ENCODE assay signal across 9 mouse cellular contexts in genomic region chr12:28816681-28817426, GRCm38 (mm10).
A peak's percentile ranks its signal among the peaks of the same experiment; 100 is the strongest.
DNase-seq lines count a peak whose midpoint lies in the region; ATAC-seq and TF ChIP-seq lines count a peak whose summit lies in the region.
"Had no signal": no experiment of that assay in that cellular context is flagged by ENCODE, and none has a peak within 500 bp of the region (broad histone marks: within the 10 kb centered on the region; RNA-seq: fewer than 3 reads in every experiment).

No protein-coding gene starts in this region.

- no peaks in the 10 kb centered on the region for H3K9me3 ChIP-seq in heart, embryonic 15.5 days (replicated peaks)
- no peaks in the 10 kb centered on the region for H3K9me3 ChIP-seq in embryonic facial prominence, embryonic 12.5 days
- no peaks in the 10 kb centered on the region for H3K9me3 ChIP-seq in hindbrain, embryonic 13.5 days
- H3K9me3 ChIP-seq in midbrain, embryonic 16.5 days (replicated peaks; ENCODE audit: control insufficient read depth, low read length, poor library complexity, severe bottlenecking): no peaks in the 10 kb centered on the region

- no peaks in the 10 kb centered on the region for H3K36me3 ChIP-seq in heart, embryonic 15.5 days
- no peaks in the 10 kb centered on the region for H3K36me3 ChIP-seq in heart, adult 2 months (ENCODE audit: control insufficient read depth, insufficient read depth, low read length)
- no peaks in the 10 kb centered on the region for H3K36me3 ChIP-seq in embryonic facial prominence, embryonic 12.5 days
- H3K36me3 ChIP-seq in hindbrain, embryonic 13.5 days: no peaks in the 10 kb centered on the region
- H3K36me3 ChIP-seq in midbrain, embryonic 16.5 days (ENCODE audit: control insufficient read depth, insufficient read depth, low read length): no peaks in the 10 kb centered on the region

- DNase-seq in heart, adult 2 months: no peak
- no peak for DNase-seq in layer of hippocampus, adult 9-11 months
- DNase-seq in cerebellum, postnatal 10 days: no peak
- DNase-seq in T-cell, adult 2 months (ENCODE audit: low spot score): no peak

- H3K4me3 ChIP-seq in heart, embryonic 15.5 days: no peak overlapping the region
- no peak overlapping the region for H3K4me3 ChIP-seq in heart, adult 2 months
- H3K4me3 ChIP-seq in embryonic facial prominence, embryonic 12.5 days: no peak overlapping the region
- no peak overlapping the region for H3K4me3 ChIP-seq in hindbrain, embryonic 13.5 days
- H3K4me3 ChIP-seq in midbrain, embryonic 16.5 days (ENCODE audit: low read depth, low read length): no peak overlapping the region
- H3K4me3 ChIP-seq: megakaryocyte, embryonic 14.5 days had no signal

- WGBS in heart, embryonic 15.5 days: 31% methylated on average over 9 of the region's 9 CpGs
- 48% methylated on average over 9 of the region's 9 CpGs for WGBS in heart, adult 2 months
- 25% methylated on average over 9 of the region's 9 CpGs for WGBS in embryonic facial prominence, embryonic 12.5 days
- 10% methylated on average over 9 of the region's 9 CpGs for WGBS in hindbrain, embryonic 13.5 days
- 11% methylated on average over 9 of the region's 9 CpGs for WGBS in midbrain, embryonic 16.5 days

- H3K79me2 ChIP-seq in heart, adult 2 months (replicated peaks; ENCODE audit: control insufficient read depth, insufficient read depth, low read length): no peaks in the 10 kb centered on the region

- intact Hi-C loops in heart, adult 2 months (cut with DNase I): no loop called here

- H3K27ac ChIP-seq in heart, embryonic 15.5 days: no peak overlapping the region
- H3K27ac ChIP-seq in heart, adult 2 months: no peak overlapping the region
- no peak overlapping the region for H3K27ac ChIP-seq in embryonic facial prominence, embryonic 12.5 days
- peak overlapping the region; percentile 92 for H3K27ac ChIP-seq in hindbrain, embryonic 13.5 days
- peak overlapping the region; percentile 90 for H3K27ac ChIP-seq in midbrain, embryonic 16.5 days (ENCODE audit: low read length)

- H3K27me3 ChIP-seq in heart, embryonic 15.5 days: no peaks in the 10 kb centered on the region; the same call in 1 of the 2 replicates
- H3K27me3 ChIP-seq in heart, adult 2 months (ENCODE audit: control insufficient read depth, insufficient read depth, low read length): no peaks in the 10 kb centered on the region
- H3K27me3 ChIP-seq in embryonic facial prominence, embryonic 12.5 days: no peaks in the 10 kb centered on the region
- H3K27me3 ChIP-seq in hindbrain, embryonic 13.5 days: no peaks in the 10 kb centered on the region
- H3K27me3 ChIP-seq in midbrain, embryonic 16.5 days (ENCODE audit: control insufficient read depth, insufficient read depth, low read depth, low read length): no peaks in the 10 kb centered on the region
- H3K27me3 ChIP-seq: megakaryocyte, embryonic 14.5 days had no signal

- no peak overlapping the region for H3K9ac ChIP-seq in heart, embryonic 15.5 days
- H3K9ac ChIP-seq in heart, adult 2 months (ENCODE audit: low read depth, low read length): no peak overlapping the region
- 0 out of 2 replicates have a peak overlapping the region, but pooled peaks have one; percentile 8 for H3K9ac ChIP-seq in embryonic facial prominence, embryonic 12.5 days
- H3K9ac ChIP-seq in hindbrain, embryonic 13.5 days: peak overlapping the region; percentile 40
- peak overlapping the region; percentile 47 for H3K9ac ChIP-seq in midbrain, embryonic 16.5 days (ENCODE audit: low read depth, low read length)

- 0 out of 2 replicates have a peak, but pooled peaks have one; percentile 20 for ATAC-seq in heart, embryonic 15.5 days (replicated peaks; ENCODE audit: insufficient number of reproducible peaks, insufficient read depth, low FRiP score, low read depth)
- ATAC-seq in embryonic facial prominence, embryonic 12.5 days (ENCODE audit: insufficient number of reproducible peaks, insufficient read depth, low FRiP score, low TSS enrichment): 0 out of 2 replicates have a peak, but pooled peaks have one; percentile 12
- peak; percentile 62 for ATAC-seq in hindbrain, embryonic 13.5 days (ENCODE audit: low FRiP score)
- ATAC-seq in midbrain, embryonic 16.5 days: peak; percentile 49

- H3K4me1 ChIP-seq in heart, embryonic 15.5 days (replicated peaks): peaks cover 17% of the 10 kb centered on the region
- H3K4me1 ChIP-seq in heart, adult 2 months (ENCODE audit: control insufficient read depth, insufficient read depth, low read length): peaks cover 4% of the 10 kb centered on the region; the same call in 1 of the 2 replicates
- H3K4me1 ChIP-seq in embryonic facial prominence, embryonic 12.5 days: peaks cover 3% of the 10 kb centered on the region; the same call in 1 of the 2 replicates
- peaks cover 38% of the 10 kb centered on the region for H3K4me1 ChIP-seq in hindbrain, embryonic 13.5 days (replicated peaks)
- peaks cover 34% of the 10 kb centered on the region for H3K4me1 ChIP-seq in midbrain, embryonic 16.5 days (ENCODE audit: control insufficient read depth, insufficient read depth, low read length)

- no peak for TF ChIP-seq EP300 in heart, adult 2 months (IDR thresholded peaks at IDR 0.05; ENCODE audit: insufficient read depth, low read depth, low read length)

- no peak for TF ChIP-seq CTCF in heart, adult 2 months (IDR thresholded peaks at IDR 0.05)

- H3K4me2 ChIP-seq in heart, embryonic 15.5 days: 0 out of 2 replicates have a peak overlapping the region, but pooled peaks have one; percentile 6
- H3K4me2 ChIP-seq in embryonic facial prominence, embryonic 12.5 days (replicated peaks): no peak overlapping the region
- H3K4me2 ChIP-seq in hindbrain, embryonic 13.5 days: peak overlapping the region; percentile 31
- H3K4me2 ChIP-seq in midbrain, embryonic 16.5 days (ENCODE audit: low read length): peak overlapping the region; percentile 31

- no peak for TF ChIP-seq POLR2A in heart, adult 2 months (IDR thresholded peaks at IDR 0.05; ENCODE audit: insufficient read depth, low read depth, low read length)

Comparison
In these comparisons a context has a peak if more than half of its experiments do, and no peak if none do; other contexts are left out.
1. ATAC-seq: peak in every context shown above with its lines; median percentile 62 in hindbrain, embryonic 13.5 days; 49 in midbrain, embryonic 16.5 days; 20 in heart, embryonic 15.5 days; 12 in embryonic facial prominence, embryonic 12.5 days.
2. H3K27ac ChIP-seq: peak in hindbrain, embryonic 13.5 days (single experiment) and midbrain, embryonic 16.5 days (single experiment); none in heart, embryonic 15.5 days (single experiment), heart, adult 2 months (single experiment) and embryonic facial prominence, embryonic 12.5 days (single experiment).
3. H3K9ac ChIP-seq: peak in embryonic facial prominence, embryonic 12.5 days (single experiment), hindbrain, embryonic 13.5 days (single experiment) and midbrain, embryonic 16.5 days (single experiment); none in heart, embryonic 15.5 days (single experiment) and heart, adult 2 months (single experiment).